Mouse (Mus musculus): Measurements from ENCODE around the gene Cyp4a32. TPM values are rescaled to one million over a fixed set of nuclear protein-coding genes. Genes with fewer than 3 reads are reported as not detected.
A peak's percentile ranks its signal among the peaks of the same experiment; 100 is the strongest.
"Not testable (repeated sequence)": the region's sequence is repeated elsewhere in the genome, so short reads cannot be mapped to it uniquely, and the experiment has no call there.

Cyp4a32 gene
- polyA plus RNA-seq, 1 experiment from 2014 or later = not detected

DNA sequence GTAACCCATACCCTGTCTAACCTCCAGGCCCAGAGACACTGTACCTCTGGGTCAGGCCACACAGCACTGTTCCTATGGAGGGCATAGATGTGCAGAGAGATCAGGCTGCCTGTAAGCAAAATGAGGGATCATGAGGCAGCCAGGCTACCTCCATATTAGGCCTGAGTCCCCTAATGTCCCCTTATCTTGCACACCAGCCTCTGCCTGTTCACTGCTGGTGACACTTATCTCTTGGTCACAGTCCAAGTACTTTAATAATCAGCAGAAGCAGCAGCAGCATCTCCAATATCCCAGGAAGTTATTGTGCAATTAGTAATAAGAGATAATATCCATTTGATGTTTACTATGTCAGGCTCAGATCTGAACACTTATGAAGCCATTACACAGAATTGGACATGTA is 17.7 kb upstream of the Cyp4a32 start:
- ATAC-seq = no peak; the same call in 1 of the 2 replicates
- Histone ChIP-seq H3K9me3 (ENCODE audit: control insufficient read depth, low read length) (no peaks in the 10 kb centered on the region), H3K4me1 (ENCODE audit: control insufficient read depth, insufficient read depth, low read length) (no peaks in the 10 kb centered on the region), H3K9ac (ENCODE audit: low read depth, low read length) (no peak overlapping the region), H3K27me3 (replicated peaks; ENCODE audit: control insufficient read depth, insufficient read depth, low read length) (no peaks in the 10 kb centered on the region), H3K4me3 (ENCODE audit: low read length) (no peak overlapping the region), H3K27ac (ENCODE audit: low read length) (no peak overlapping the region), H3K4me2 (ENCODE audit: low read depth, low read length) (no peak overlapping the region), H3K36me3 (ENCODE audit: control insufficient read depth, insufficient read depth, low read length) (no peaks in the 10 kb centered on the region)

DNA sequence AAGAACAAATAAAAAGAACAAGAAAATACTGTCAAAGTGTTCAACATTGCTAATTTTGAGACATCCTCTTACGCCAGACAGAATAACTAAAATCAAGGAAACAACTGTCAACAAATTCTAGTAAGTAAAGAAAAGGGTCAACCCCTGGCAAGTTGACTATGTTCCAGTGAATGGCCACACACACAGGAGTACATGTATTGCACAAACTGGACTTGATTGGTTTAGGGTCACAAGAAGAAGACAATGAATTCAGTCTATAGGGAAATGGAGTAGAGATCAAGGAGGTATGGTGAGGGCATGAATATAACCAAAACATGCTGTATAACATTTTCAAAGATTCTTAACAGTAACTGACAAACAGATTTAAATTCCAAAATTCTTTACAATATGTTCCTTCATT is 4.4 kb upstream of the Cyp4a32 start:
- Histone ChIP-seq H3K4me3 (ENCODE audit: low read length) (no peak overlapping the region), H3K27me3 (replicated peaks; ENCODE audit: control insufficient read depth, insufficient read depth, low read length) (no peaks in the 10 kb centered on the region), H3K4me1 (ENCODE audit: control insufficient read depth, insufficient read depth, low read length) (no peaks in the 10 kb centered on the region), H3K27ac (ENCODE audit: low read length) (no peak overlapping the region), H3K9me3 (ENCODE audit: control insufficient read depth, low read length) (no peaks in the 10 kb centered on the region), H3K4me2 (ENCODE audit: low read depth, low read length) (no peak overlapping the region), H3K9ac (ENCODE audit: low read depth, low read length) (no peak overlapping the region), H3K36me3 (ENCODE audit: control insufficient read depth, insufficient read depth, low read length) (no peaks in the 10 kb centered on the region)
- 90% methylated on average over 1 of the region's 1 CpGs for WGBS
- ATAC-seq = no peak

DNA sequence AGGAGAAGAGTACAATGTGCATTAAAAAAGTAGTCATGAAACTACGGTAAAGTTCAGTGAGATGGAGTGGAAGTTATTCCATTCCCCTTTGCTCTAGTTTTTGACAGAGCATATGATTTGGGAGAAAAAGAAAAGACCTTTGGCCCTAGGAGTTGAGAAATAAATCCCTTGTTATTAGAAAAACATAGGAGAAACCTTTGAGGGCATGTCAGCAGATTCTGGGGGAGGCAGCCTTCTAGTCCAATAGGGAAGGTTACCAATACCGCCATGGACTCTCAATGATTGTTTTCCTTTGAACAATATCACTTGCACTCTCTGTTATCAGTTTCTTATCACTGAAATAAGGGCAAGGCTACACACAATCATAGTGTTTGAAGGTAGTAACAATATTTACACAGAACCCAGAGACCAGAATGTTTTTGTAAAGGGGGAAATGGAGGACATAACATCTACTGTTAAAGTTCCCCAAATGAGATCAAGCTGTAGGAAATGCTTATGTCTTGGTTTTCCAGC is 3.9 kb upstream of the Cyp4a32 start:
- H3K4me2 ChIP-seq (ENCODE audit: low read depth, low read length) = no peak overlapping the region
- no peaks in the 10 kb centered on the region for H3K4me1 ChIP-seq (ENCODE audit: control insufficient read depth, insufficient read depth, low read length)
- no peak for ATAC-seq
- no peaks in the 10 kb centered on the region for H3K9me3 ChIP-seq (ENCODE audit: control insufficient read depth, low read length)
- no peak overlapping the region for H3K9ac ChIP-seq (ENCODE audit: low read depth, low read length)
- H3K36me3 ChIP-seq (ENCODE audit: control insufficient read depth, insufficient read depth, low read length) = no peaks in the 10 kb centered on the region
- H3K27me3 ChIP-seq (replicated peaks; ENCODE audit: control insufficient read depth, insufficient read depth, low read length) = no peaks in the 10 kb centered on the region
- 75% methylated on average over 2 of the region's 2 CpGs for WGBS
- H3K4me3 ChIP-seq (ENCODE audit: low read length) = no peak overlapping the region
- H3K27ac ChIP-seq (ENCODE audit: low read length) = no peak overlapping the region

- Histone ChIP-seq H3K4me1 (ENCODE audit: control insufficient read depth, insufficient read depth, low read length) (no peaks in the 10 kb centered on the region), H3K9ac (ENCODE audit: low read depth, low read length) (no peak overlapping the region), H3K27me3 (replicated peaks; ENCODE audit: control insufficient read depth, insufficient read depth, low read length) (no peaks in the 10 kb centered on the region), H3K4me2 (ENCODE audit: low read depth, low read length) (no peak overlapping the region), H3K9me3 (ENCODE audit: control insufficient read depth, low read length) (no peaks in the 10 kb centered on the region), H3K36me3 (ENCODE audit: control insufficient read depth, insufficient read depth, low read length) (no peaks in the 10 kb centered on the region), H3K27ac (ENCODE audit: low read length) (no peak overlapping the region), H3K4me3 (ENCODE audit: low read length) (no peak overlapping the region)
- ATAC-seq = no peak
Measured at GRCm38 (mm10) chr4:115614005-115614404, 13.2 kb downstream of the Cyp4a32 start.

- WGBS = 93% methylated on average over 3 of the region's 3 CpGs
- ATAC-seq = not testable (repeated sequence)
Measured at GRCm38 (mm10) chr4:115625560-115625959, 24.8 kb downstream of the Cyp4a32 start.

DNA sequence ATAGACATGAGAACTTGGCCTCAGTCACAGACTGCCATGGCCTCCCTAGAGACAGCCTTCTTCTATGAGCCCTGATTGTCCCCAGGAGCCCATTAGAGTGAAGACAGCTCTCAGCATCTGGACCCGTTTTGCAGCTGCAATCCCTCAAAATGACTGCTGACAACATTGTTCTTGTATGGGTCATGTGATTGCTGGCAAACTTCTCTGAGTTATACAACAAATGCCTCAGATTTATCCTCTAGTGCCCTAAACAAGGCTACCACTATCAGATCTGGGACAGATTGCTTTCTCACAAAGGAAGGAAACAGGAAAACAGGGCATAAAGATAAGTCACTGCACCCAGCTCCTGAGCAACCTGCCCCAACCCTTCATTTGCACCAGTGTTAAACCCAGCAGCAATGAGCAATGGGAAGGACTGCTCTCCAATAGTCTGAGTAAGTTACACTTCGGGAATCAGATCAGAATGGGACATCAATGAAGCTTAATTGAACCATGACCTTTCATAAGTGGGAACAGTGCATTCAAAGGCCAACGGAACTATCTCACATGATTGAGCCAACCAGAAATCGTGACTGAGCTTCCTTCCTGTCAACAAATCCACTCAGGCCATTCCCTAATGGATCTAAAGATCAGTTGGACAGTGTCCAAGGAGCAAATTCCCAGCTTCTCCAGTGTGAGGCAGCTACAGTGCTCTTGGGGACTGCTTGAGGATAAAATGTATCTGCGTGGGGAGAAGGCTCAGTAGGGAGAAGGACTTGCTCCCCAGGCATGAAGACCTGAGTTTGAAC is 42.4 kb downstream of the Cyp4a32 start:
- ATAC-seq = peak; percentile 56
- WGBS = 46% methylated on average over 5 of the region's 5 CpGs
- no peak overlapping the region for H3K27ac ChIP-seq (ENCODE audit: low read length)

More at GRCm38 (mm10) chr4:115625560-115625959, 24.8 kb downstream of the Cyp4a32 start:
- not testable (repeated sequence) for H3K36me3 ChIP-seq (ENCODE audit: control insufficient read depth, insufficient read depth, low read length); H3K4me1 ChIP-seq (ENCODE audit: control insufficient read depth, insufficient read depth, low read length); H3K4me2 ChIP-seq (ENCODE audit: low read depth, low read length); H3K9me3 ChIP-seq (ENCODE audit: control insufficient read depth, low read length); H3K9ac ChIP-seq (ENCODE audit: low read depth, low read length); H3K4me3 ChIP-seq (ENCODE audit: low read length); H3K27ac ChIP-seq (ENCODE audit: low read length); H3K27me3 ChIP-seq (replicated peaks; ENCODE audit: control insufficient read depth, insufficient read depth, low read length)

DNA sequence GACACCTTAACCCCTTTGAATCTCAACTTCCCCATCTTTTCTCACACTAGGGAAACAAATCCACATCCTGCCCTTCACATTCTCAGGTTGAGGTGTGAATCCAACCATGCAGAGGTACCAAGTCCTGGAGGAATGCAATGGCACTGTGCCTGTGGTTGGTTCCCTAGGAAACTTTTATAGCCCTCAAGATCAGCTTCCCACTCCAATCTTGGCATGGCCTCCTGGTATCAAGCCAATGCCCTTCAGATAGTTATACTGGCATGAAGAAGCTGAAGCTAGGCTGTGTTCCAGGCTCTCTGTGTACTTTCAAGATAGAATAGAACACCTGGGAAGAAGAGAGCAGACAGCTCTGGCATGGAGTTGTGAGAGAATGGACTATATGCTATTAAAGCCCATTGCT is 44.6 kb downstream of the Cyp4a32 start:
- no peaks in the 10 kb centered on the region for H3K36me3 ChIP-seq (ENCODE audit: control insufficient read depth, insufficient read depth, low read length)
- no peaks in the 10 kb centered on the region for H3K9me3 ChIP-seq (ENCODE audit: control insufficient read depth, low read length)
- H3K4me3 ChIP-seq (ENCODE audit: low read length) = no peak overlapping the region
- H3K4me2 ChIP-seq (ENCODE audit: low read depth, low read length) = no peak overlapping the region
- no peaks in the 10 kb centered on the region for H3K4me1 ChIP-seq (ENCODE audit: control insufficient read depth, insufficient read depth, low read length)
- no peak overlapping the region for H3K9ac ChIP-seq (ENCODE audit: low read depth, low read length)
- no peak overlapping the region for H3K27ac ChIP-seq (ENCODE audit: low read length)
- ATAC-seq = no peak
- no peaks in the 10 kb centered on the region for H3K27me3 ChIP-seq (replicated peaks; ENCODE audit: control insufficient read depth, insufficient read depth, low read length)

More for the DNA sequence above, 42.4 kb downstream of the Cyp4a32 start:
- no peak overlapping the region for H3K9ac ChIP-seq (ENCODE audit: low read depth, low read length)
- no peaks in the 10 kb centered on the region for H3K9me3 ChIP-seq (ENCODE audit: control insufficient read depth, low read length)
- H3K36me3 ChIP-seq (ENCODE audit: control insufficient read depth, insufficient read depth, low read length) = no peaks in the 10 kb centered on the region
- no peak overlapping the region for H3K4me3 ChIP-seq (ENCODE audit: low read length)
- no peaks in the 10 kb centered on the region for H3K27me3 ChIP-seq (replicated peaks; ENCODE audit: control insufficient read depth, insufficient read depth, low read length)
- H3K4me1 ChIP-seq (ENCODE audit: control insufficient read depth, insufficient read depth, low read length) = no peaks in the 10 kb centered on the region
- no peak overlapping the region for H3K4me2 ChIP-seq (ENCODE audit: low read depth, low read length)

GRCm38 (mm10) chr4:115647580-115647979 is 46.8 kb downstream of the Cyp4a32 start, which contains the start of gene Cyp4b1:
Cyp4b1 (minus strand) TSS chr4:115647723.
- 72% methylated on average over 9 of the region's 9 CpGs for WGBS
- Histone ChIP-seq H3K36me3 (ENCODE audit: control insufficient read depth, insufficient read depth, low read length) (no peaks in the 10 kb centered on the region), H3K27me3 (replicated peaks; ENCODE audit: control insufficient read depth, insufficient read depth, low read length) (no peaks in the 10 kb centered on the region), H3K27ac (ENCODE audit: low read length) (no peak within 1 kb of the TSS), H3K4me1 (ENCODE audit: control insufficient read depth, insufficient read depth, low read length) (no peaks in the 10 kb centered on the region), H3K9ac (ENCODE audit: low read depth, low read length) (no peak within 1 kb of the TSS), H3K4me2 (ENCODE audit: low read depth, low read length) (no peak within 1 kb of the TSS), H3K4me3 (ENCODE audit: low read length) (no peak within 1 kb of the TSS), H3K9me3 (ENCODE audit: control insufficient read depth, low read length) (no peaks in the 10 kb centered on the region)
- ATAC-seq = peak; percentile 78

- Histone ChIP-seq H3K9ac (ENCODE audit: low read depth, low read length) (no peak overlapping the region), H3K9me3 (ENCODE audit: control insufficient read depth, low read length) (no peaks in the 10 kb centered on the region), H3K4me1 (ENCODE audit: control insufficient read depth, insufficient read depth, low read length) (no peaks in the 10 kb centered on the region), H3K27me3 (replicated peaks; ENCODE audit: control insufficient read depth, insufficient read depth, low read length) (no peaks in the 10 kb centered on the region), H3K4me3 (ENCODE audit: low read length) (no peak overlapping the region), H3K27ac (ENCODE audit: low read length) (no peak overlapping the region), H3K4me2 (ENCODE audit: low read depth, low read length) (no peak overlapping the region), H3K36me3 (ENCODE audit: control insufficient read depth, insufficient read depth, low read length) (no peaks in the 10 kb centered on the region)
- 60% methylated on average over 2 of the region's 2 CpGs for WGBS
- no peak for ATAC-seq
Measured at GRCm38 (mm10) chr4:115648752-115649151, 48.0 kb downstream of the Cyp4a32 start.

DNA sequence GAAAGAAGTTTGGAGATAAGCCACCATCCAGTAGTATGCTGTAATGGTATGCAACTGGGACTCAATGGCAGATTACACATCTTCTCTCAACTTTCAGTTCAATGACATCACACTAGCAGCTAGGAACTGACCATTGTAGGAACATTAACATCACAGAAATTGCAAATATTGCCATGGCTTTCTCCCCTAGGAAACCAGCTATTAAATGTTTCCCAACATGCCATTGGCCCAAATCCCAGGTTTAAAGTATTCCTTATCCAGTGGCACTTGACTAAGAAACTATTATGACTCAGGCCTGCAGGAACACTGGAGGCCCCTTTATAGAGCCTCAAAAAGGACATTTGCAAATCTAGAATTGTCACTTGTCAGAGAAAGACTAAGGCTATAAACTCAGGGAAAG is 48.6 kb downstream of the Cyp4a32 start:
- ATAC-seq = no peak
- Histone ChIP-seq H3K4me1 (ENCODE audit: control insufficient read depth, insufficient read depth, low read length) (no peaks in the 10 kb centered on the region), H3K9ac (ENCODE audit: low read depth, low read length) (no peak overlapping the region), H3K9me3 (ENCODE audit: control insufficient read depth, low read length) (no peaks in the 10 kb centered on the region), H3K36me3 (ENCODE audit: control insufficient read depth, insufficient read depth, low read length) (no peaks in the 10 kb centered on the region), H3K4me3 (ENCODE audit: low read length) (no peak overlapping the region), H3K27ac (ENCODE audit: low read length) (no peak overlapping the region), H3K27me3 (replicated peaks; ENCODE audit: control insufficient read depth, insufficient read depth, low read length) (no peaks in the 10 kb centered on the region), H3K4me2 (ENCODE audit: low read depth, low read length) (no peak overlapping the region)

Measured in intestine, embryonic 16.5 days (tissue).